In the genomic region with DNA sequence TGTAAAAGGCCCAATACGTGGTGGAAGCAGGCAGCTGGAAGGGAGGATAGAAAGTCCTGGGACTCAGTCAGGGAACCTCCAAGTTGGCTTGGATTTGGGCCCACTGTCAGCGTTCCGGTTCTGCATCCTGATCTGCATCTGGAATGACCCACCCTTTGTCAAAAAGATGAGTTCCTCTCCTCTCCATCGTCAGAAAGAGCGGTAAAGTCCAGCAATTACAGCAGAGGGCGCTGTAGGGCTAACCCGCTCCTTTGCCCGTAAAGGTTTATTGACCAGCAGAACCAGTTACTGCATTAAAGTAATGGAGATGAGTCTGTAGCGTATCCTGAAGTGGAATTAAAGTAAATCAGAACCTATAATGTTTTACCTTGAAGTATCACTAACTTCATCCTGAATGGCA, we compare ENCODE assay signal across 9 mouse cellular contexts. TPM values are rescaled to one million over a fixed set of nuclear protein-coding genes. Genes with fewer than 3 reads are reported as not detected.
A peak's percentile ranks its signal among the peaks of the same experiment; 100 is the strongest.
DNase-seq lines count a peak whose midpoint lies in the region; ATAC-seq and TF ChIP-seq lines count a peak whose summit lies in the region.
"Had no signal": no experiment of that assay in that cellular context is flagged by ENCODE, and none has a peak within 500 bp of the region (broad histone marks: within the 10 kb centered on the region; RNA-seq: fewer than 3 reads in every experiment).

No protein-coding gene starts in this region.

- peak; percentile 55 to 57 for DNase-seq in adrenal gland, adult 18-20 months (ENCODE audit: low spot score in 2 of 2)
- DNase-seq in adrenal gland, adult 8-10 months = no peak
- DNase-seq in midbrain, embryonic 11.5 days (ENCODE audit: low spot score, missing footprints) = peak; percentile 96
- peak; percentile 12 for DNase-seq in c-Kit-negative CD71-positive TER-119-positive erythroid progenitor cells, embryonic 14.5 days (ENCODE audit: low read depth, low spot score)
- peak; percentile 14 for DNase-seq in gastrocnemius, postnatal 25 days
- peak; percentile 67 for DNase-seq in liver, postnatal 0 days
- peak in 1 of 2 experiments; percentile 42 for DNase-seq in spleen, adult 2 months (ENCODE audit: low read depth in 1 of 2, low spot score in 2 of 2)

- no peaks in the 10 kb centered on the region for H3K9me3 ChIP-seq in midbrain, embryonic 11.5 days (ENCODE audit: control insufficient read depth, low read length)
- no peaks in the 10 kb centered on the region for H3K9me3 ChIP-seq in midbrain, embryonic 16.5 days (replicated peaks; ENCODE audit: control insufficient read depth, low read length, poor library complexity, severe bottlenecking)
- H3K9me3 ChIP-seq in liver, postnatal 0 days (ENCODE audit: low read length) = no peaks in the 10 kb centered on the region
- H3K9me3 ChIP-seq: heart, embryonic 13.5 days had no signal

- no peak overlapping the region for H3K4me3 ChIP-seq in midbrain, embryonic 11.5 days (ENCODE audit: low read depth, low read length)
- no peak overlapping the region for H3K4me3 ChIP-seq in midbrain, embryonic 16.5 days (ENCODE audit: low read depth, low read length)
- H3K4me3 ChIP-seq in liver, postnatal 0 days (ENCODE audit: low read depth, low read length) = no peak overlapping the region
- H3K4me3 ChIP-seq in spleen, adult 2 months (ENCODE audit: extremely low read depth, insufficient read depth, insufficient read length) = no peak overlapping the region
- H3K4me3 ChIP-seq: heart, embryonic 13.5 days had no signal

- no peak for TF ChIP-seq EP300 in liver, postnatal 0 days (IDR thresholded peaks at IDR 0.05; ENCODE audit: low read depth)

- no peak overlapping the region for H3K9ac ChIP-seq in midbrain, embryonic 11.5 days (ENCODE audit: low read length)
- no peak overlapping the region for H3K9ac ChIP-seq in midbrain, embryonic 16.5 days (ENCODE audit: low read depth, low read length)
- no peak overlapping the region for H3K9ac ChIP-seq in liver, postnatal 0 days (replicated peaks)
- H3K9ac ChIP-seq: heart, embryonic 13.5 days had no signal

- no peak overlapping the region for H3K27ac ChIP-seq in midbrain, embryonic 11.5 days (ENCODE audit: low read depth, low read length)
- no peak overlapping the region for H3K27ac ChIP-seq in midbrain, embryonic 16.5 days (ENCODE audit: low read length)
- no peak overlapping the region for H3K27ac ChIP-seq in liver, postnatal 0 days (ENCODE audit: low read depth)
- no peak overlapping the region for H3K27ac ChIP-seq in spleen, adult 2 months (ENCODE audit: insufficient read depth, low read length)
- H3K27ac ChIP-seq: heart, embryonic 13.5 days had no signal

- ATAC-seq in midbrain, embryonic 11.5 days (ENCODE audit: low FRiP score) = no peak
- no peak for ATAC-seq in midbrain, embryonic 16.5 days
- no peak for ATAC-seq in liver, postnatal 0 days

- peak; percentile 80 for TF ChIP-seq CTCF in liver, postnatal 0 days (IDR thresholded peaks at IDR 0.05; ENCODE audit: low read depth)
- TF ChIP-seq CTCF in spleen, adult 2 months (IDR thresholded peaks at IDR 0.05; ENCODE audit: extremely low read depth, insufficient read depth, insufficient read length, insufficient replicate concordance) = peak; percentile 47; the same call in 1 of the 2 replicates

- H3K36me3 ChIP-seq in midbrain, embryonic 11.5 days (ENCODE audit: control insufficient read depth, insufficient read depth, low read length) = no peaks in the 10 kb centered on the region
- H3K36me3 ChIP-seq in midbrain, embryonic 16.5 days (ENCODE audit: control insufficient read depth, insufficient read depth, low read length) = no peaks in the 10 kb centered on the region
- H3K36me3 ChIP-seq in liver, postnatal 0 days (replicated peaks; ENCODE audit: insufficient read depth, low read length) = no peaks in the 10 kb centered on the region
- H3K36me3 ChIP-seq in spleen, adult 2 months (ENCODE audit: control insufficient read depth, insufficient read depth, low read length) = no peaks in the 10 kb centered on the region
- H3K36me3 ChIP-seq: heart, embryonic 13.5 days had no signal

- H3K27me3 ChIP-seq in midbrain, embryonic 11.5 days (ENCODE audit: control insufficient read depth, insufficient read depth, low read length) = no peaks in the 10 kb centered on the region
- no peaks in the 10 kb centered on the region for H3K27me3 ChIP-seq in midbrain, embryonic 16.5 days (ENCODE audit: control insufficient read depth, insufficient read depth, low read depth, low read length)
- H3K27me3 ChIP-seq in liver, postnatal 0 days (ENCODE audit: insufficient read depth, low read length) = no peaks in the 10 kb centered on the region
- no peaks in the 10 kb centered on the region; the same call in 1 of the 2 replicates for H3K27me3 ChIP-seq in spleen, adult 2 months (ENCODE audit: control insufficient read depth, insufficient read depth, low read length)

- 16% methylated on average over 9 of the region's 9 CpGs for WGBS in midbrain, embryonic 11.5 days
- 15% methylated on average over 9 of the region's 9 CpGs for WGBS in midbrain, embryonic 16.5 days
- WGBS in liver, postnatal 0 days (ENCODE audit: insufficient replicate concordance) = 12% methylated on average over 9 of the region's 9 CpGs
- WGBS in spleen, adult 2 months = 14% methylated on average over 9 of the region's 9 CpGs

- H3K4me1 ChIP-seq in midbrain, embryonic 11.5 days (ENCODE audit: control insufficient read depth, insufficient read depth, low read length) = no peaks in the 10 kb centered on the region
- no peaks in the 10 kb centered on the region for H3K4me1 ChIP-seq in midbrain, embryonic 16.5 days (ENCODE audit: control insufficient read depth, insufficient read depth, low read length)
- H3K4me1 ChIP-seq in liver, postnatal 0 days (ENCODE audit: insufficient read depth) = no peaks in the 10 kb centered on the region
- H3K4me1 ChIP-seq in spleen, adult 2 months (ENCODE audit: control insufficient read depth, insufficient read depth, insufficient read length) = no peaks in the 10 kb centered on the region
- H3K4me1 ChIP-seq: heart, embryonic 13.5 days had no signal

- TF ChIP-seq POLR2A in spleen, adult 2 months (IDR thresholded peaks at IDR 0.05; ENCODE audit: low read depth, low read length) = no peak

- no peak overlapping the region for H3K4me2 ChIP-seq in midbrain, embryonic 11.5 days
- H3K4me2 ChIP-seq in midbrain, embryonic 16.5 days (ENCODE audit: low read length) = no peak overlapping the region
- H3K4me2 ChIP-seq in liver, postnatal 0 days (ENCODE audit: low read depth, low read length) = no peak overlapping the region
- H3K4me2 ChIP-seq: heart, embryonic 13.5 days had no signal

RNA-seq across cellular contexts. Expression of gene Npm1, which starts 7.5 kb away (rescaled TPM):
- 100 to 1,000 TPM; 224 to 282 TPM for total RNA-seq in adrenal gland, adult 18-20 months (2021)
- total RNA-seq in adrenal gland, adult 8-10 months (2022) = 100 to 1,000 TPM; 269 to 308 (median 290) TPM
- polyA plus RNA-seq in midbrain, embryonic 11.5 days (2014; fragmentation: Nextera tagmentation; extraction: Ambion mirVana) = 1,003 and 1,036 TPM in 2 replicates
- polyA plus RNA-seq in midbrain, embryonic 16.5 days (2015; fragmentation: Nextera tagmentation; extraction: Ambion mirVana) = 349 and 380 TPM in 2 replicates
- 100 to 1,000 TPM; 103 to 105 TPM for total RNA-seq in gastrocnemius, postnatal 25 days (2021)
- polyA plus RNA-seq in liver, postnatal 0 days (2015; fragmentation: Nextera tagmentation; extraction: Ambion mirVana) = 321 TPM in 2 replicates
- 57.0 and 65.2 TPM in 2 replicates for polyA plus RNA-seq in spleen, adult 2 months (2012; rRNA removed)

RNA-seq across cellular contexts. Expression of gene Fgf18, which starts 23.3 kb away (rescaled TPM):
- total RNA-seq in adrenal gland, adult 18-20 months (2021) = 1 to 10 TPM; 1.3 to 2.0 TPM
- 1 to 10 TPM in 2 of 4 experiments, under 1 TPM in 2; 0.62 to 3.5 (median 1.5) TPM for total RNA-seq in adrenal gland, adult 8-10 months (2022)
- polyA plus RNA-seq in midbrain, embryonic 11.5 days (2014; fragmentation: Nextera tagmentation; extraction: Ambion mirVana) = 3.9 and 5.2 TPM in 2 replicates
- polyA plus RNA-seq in midbrain, embryonic 16.5 days (2015; fragmentation: Nextera tagmentation; extraction: Ambion mirVana) = 2.7 and 4.8 TPM in 2 replicates
- 1 to 10 TPM; 1.8 to 2.0 TPM for total RNA-seq in gastrocnemius, postnatal 25 days (2021)
- polyA plus RNA-seq in liver, postnatal 0 days (2015; fragmentation: Nextera tagmentation; extraction: Ambion mirVana) = 0.11 and 0.13 TPM in 2 replicates
- polyA plus RNA-seq in spleen, adult 2 months (2012; rRNA removed) = 0.62 and 0.95 TPM in 2 replicates

RNA-seq across cellular contexts. Expression of gene Tlx3, which starts 32.9 kb away (rescaled TPM):
- under 1 TPM in 1 of 2 experiments, not detected in 1; 0.19 TPM for total RNA-seq in adrenal gland, adult 18-20 months (2021)
- total RNA-seq in adrenal gland, adult 8-10 months (2022) = under 1 TPM in 2 of 4 experiments, not detected in 2; 0.46 to 0.62 TPM
- 1.9 and 2.9 TPM in 2 replicates for polyA plus RNA-seq in midbrain, embryonic 11.5 days (2014; fragmentation: Nextera tagmentation; extraction: Ambion mirVana)
- 0.85 and 0.89 TPM in 2 replicates for polyA plus RNA-seq in midbrain, embryonic 16.5 days (2015; fragmentation: Nextera tagmentation; extraction: Ambion mirVana)
- total RNA-seq in gastrocnemius, postnatal 25 days (2021) = not detected
- not detected in 2 replicates for polyA plus RNA-seq in liver, postnatal 0 days (2015; fragmentation: Nextera tagmentation; extraction: Ambion mirVana)
- not detected in 2 replicates for polyA plus RNA-seq in spleen, adult 2 months (2012; rRNA removed)
- polyA plus RNA-seq: heart, embryonic 13.5 days had no signal
